Mouse (Mus musculus): Measurements from ENCODE around the gene Samt2.
"Not testable (repeated sequence)": the region's sequence is repeated elsewhere in the genome, so short reads cannot be mapped to it uniquely, and the experiment has no call there.

Samt2 gene

GRCm38 (mm10) chrX:154579260-154579659, at the start of gene Samt2:
TSS of gene Samt2 (minus strand) at chrX:154579360.
- not testable (repeated sequence) for DNase-seq
